Mouse (Mus musculus): ENCODE measurements around the gene Pdhb. TPM values are rescaled to one million over a fixed set of nuclear protein-coding genes. Genes with fewer than 3 reads are reported as not detected.

Pdhb gene
- polyA plus RNA-seq (2014; fragmentation: Nextera tagmentation; extraction: Ambion mirVana): 219 and 225 TPM in 2 replicates

- Histone ChIP-seq H3K4me1 (ENCODE audit: control insufficient read depth, insufficient read depth, low read length) (peaks cover 10% of the 10 kb centered on the region), H3K27ac (ENCODE audit: low read depth, low read length) (peak within 1 kb of the TSS; percentile 73; the same call in 1 of the 2 replicates), H3K36me3 (ENCODE audit: control insufficient read depth, insufficient read depth, low read length) (peaks cover 9% of the 10 kb centered on the region), H3K9ac (ENCODE audit: low read length) (peak within 1 kb of the TSS; percentile 89), H3K4me2 (ENCODE audit: low read depth) (peak within 1 kb of the TSS; percentile 73), H3K9me3 (ENCODE audit: control insufficient read depth, low read length) (no peaks in the 10 kb centered on the region), H3K27me3 (ENCODE audit: control insufficient read depth, insufficient read depth, low read length) (no peaks in the 10 kb centered on the region), H3K4me3 (ENCODE audit: low read depth, low read length) (peak within 1 kb of the TSS; percentile 95)
- under 1% methylated on average over 54 of the region's 64 CpGs for WGBS
- ATAC-seq (ENCODE audit: insufficient read depth, low FRiP score, low TSS enrichment) (peak; percentile 100), DNase-seq (ENCODE audit: low spot score) (peak; percentile 99)
These were observed at the start of gene Pdhb for GRCm38 (mm10) chr14:8172507-8173410. Gene Pdhb, minus strand, starts transcription at chr14:8173025.

DNA sequence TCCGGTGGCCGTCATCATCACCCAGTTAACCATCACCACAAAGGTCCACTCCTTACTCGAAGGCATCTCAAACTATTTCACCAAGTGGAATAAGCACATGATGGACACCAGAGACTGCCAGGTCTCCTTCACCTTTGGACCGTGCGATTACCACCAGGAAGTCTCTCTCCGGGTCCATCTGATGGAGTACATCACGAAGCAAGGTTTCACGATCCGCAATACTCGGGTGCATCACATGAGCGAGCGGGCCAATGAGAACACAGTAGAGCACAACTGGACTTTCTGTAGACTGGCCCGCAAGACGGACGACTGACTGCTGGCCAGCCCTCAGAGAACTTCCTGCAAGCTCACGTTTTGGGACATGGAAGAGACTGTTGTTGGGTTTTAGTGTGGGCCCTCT, 49.7 kb upstream of the Pdhb start:
- peaks cover 10% of the 10 kb centered on the region for H3K4me1 ChIP-seq (ENCODE audit: control insufficient read depth, insufficient read depth, low read length)
- no peaks in the 10 kb centered on the region for H3K9me3 ChIP-seq (ENCODE audit: control insufficient read depth, low read length)
- H3K36me3 ChIP-seq (ENCODE audit: control insufficient read depth, insufficient read depth, low read length): peaks cover 2% of the 10 kb centered on the region; the same call in 1 of the 2 replicates
- H3K27me3 ChIP-seq (ENCODE audit: control insufficient read depth, insufficient read depth, low read length): no peaks in the 10 kb centered on the region
- H3K4me3 ChIP-seq (ENCODE audit: low read depth, low read length): no peak overlapping the region
- no peak overlapping the region for H3K27ac ChIP-seq (ENCODE audit: low read depth, low read length)
- ATAC-seq (ENCODE audit: insufficient read depth, low FRiP score, low TSS enrichment): no peak
- H3K4me2 ChIP-seq (ENCODE audit: low read depth): no peak overlapping the region
- WGBS: 93% methylated on average over 16 of the region's 16 CpGs
- DNase-seq (ENCODE audit: low spot score): no peak
- H3K9ac ChIP-seq (ENCODE audit: low read length): no peak overlapping the region

DNA sequence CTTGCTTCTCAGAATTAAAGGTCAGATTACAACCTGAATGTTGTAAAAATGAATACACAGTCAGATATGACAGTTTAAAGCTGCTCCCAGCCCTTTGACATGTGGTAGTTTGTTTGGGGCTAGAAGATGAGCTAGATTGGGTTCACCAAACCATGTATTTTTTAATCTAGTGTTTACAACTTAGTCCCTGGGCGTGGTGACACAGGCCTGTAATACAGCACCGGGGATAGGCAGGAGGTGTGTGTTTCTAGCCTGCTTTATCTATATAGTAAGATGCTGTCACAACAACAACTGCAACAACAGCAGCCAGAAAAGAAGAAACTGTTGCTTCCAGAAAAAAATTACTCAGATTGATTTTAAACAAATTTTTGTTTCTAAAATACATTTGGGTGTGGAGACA, 48.1 kb upstream of the Pdhb start:
- Histone ChIP-seq H3K9ac (ENCODE audit: low read length) (no peak overlapping the region), H3K4me1 (ENCODE audit: control insufficient read depth, insufficient read depth, low read length) (peaks cover 10% of the 10 kb centered on the region), H3K27ac (ENCODE audit: low read depth, low read length) (no peak overlapping the region), H3K4me3 (ENCODE audit: low read depth, low read length) (no peak overlapping the region), H3K27me3 (ENCODE audit: control insufficient read depth, insufficient read depth, low read length) (peaks cover 3% of the 10 kb centered on the region; the same call in 1 of the 2 replicates), H3K9me3 (ENCODE audit: control insufficient read depth, low read length) (no peaks in the 10 kb centered on the region), H3K4me2 (ENCODE audit: low read depth) (no peak overlapping the region), H3K36me3 (ENCODE audit: control insufficient read depth, insufficient read depth, low read length) (peaks cover 2% of the 10 kb centered on the region; the same call in 1 of the 2 replicates)
- DNase-seq (ENCODE audit: low spot score) (no peak), ATAC-seq (ENCODE audit: insufficient read depth, low FRiP score, low TSS enrichment) (no peak)
- 88% methylated on average over 2 of the region's 2 CpGs for WGBS

- Histone ChIP-seq H3K4me1 (ENCODE audit: control insufficient read depth, insufficient read depth, low read length) (peaks cover 10% of the 10 kb centered on the region), H3K4me3 (ENCODE audit: low read depth, low read length) (no peak overlapping the region), H3K27me3 (ENCODE audit: control insufficient read depth, insufficient read depth, low read length) (peaks cover 8% of the 10 kb centered on the region; the same call in 1 of the 2 replicates), H3K36me3 (ENCODE audit: control insufficient read depth, insufficient read depth, low read length) (peaks cover 2% of the 10 kb centered on the region; the same call in 1 of the 2 replicates), H3K9ac (ENCODE audit: low read length) (no peak overlapping the region), H3K4me2 (ENCODE audit: low read depth) (no peak overlapping the region), H3K27ac (ENCODE audit: low read depth, low read length) (no peak overlapping the region), H3K9me3 (ENCODE audit: control insufficient read depth, low read length) (no peaks in the 10 kb centered on the region)
- ATAC-seq (ENCODE audit: insufficient read depth, low FRiP score, low TSS enrichment): no peak
- DNase-seq (ENCODE audit: low spot score): no peak
- WGBS: 65% methylated on average over 7 of the region's 7 CpGs
These were observed 47.5 kb upstream of the Pdhb start for GRCm38 (mm10) chr14:8220306-8220705.

GRCm38 (mm10) chr14:8219876-8220275, 47.1 kb upstream of the Pdhb start:
- H3K4me1 ChIP-seq (ENCODE audit: control insufficient read depth, insufficient read depth, low read length): peaks cover 14% of the 10 kb centered on the region
- no peak overlapping the region for H3K9ac ChIP-seq (ENCODE audit: low read length)
- 46% methylated on average over 11 of the region's 11 CpGs for WGBS
- no peak overlapping the region for H3K4me2 ChIP-seq (ENCODE audit: low read depth)
- ATAC-seq (ENCODE audit: insufficient read depth, low FRiP score, low TSS enrichment) (no peak), DNase-seq (ENCODE audit: low spot score) (no peak)
- H3K36me3 ChIP-seq (ENCODE audit: control insufficient read depth, insufficient read depth, low read length): peaks cover 2% of the 10 kb centered on the region; the same call in 1 of the 2 replicates
- no peak overlapping the region for H3K27ac ChIP-seq (ENCODE audit: low read depth, low read length)
- H3K27me3 ChIP-seq (ENCODE audit: control insufficient read depth, insufficient read depth, low read length): peaks cover 8% of the 10 kb centered on the region; the same call in 1 of the 2 replicates
- H3K9me3 ChIP-seq (ENCODE audit: control insufficient read depth, low read length): no peaks in the 10 kb centered on the region
- H3K4me3 ChIP-seq (ENCODE audit: low read depth, low read length): no peak overlapping the region

- WGBS: 12% methylated on average over 10 of the region's 10 CpGs
- H3K27ac ChIP-seq (ENCODE audit: low read depth, low read length): no peak overlapping the region
These were observed 46.0 kb upstream of the Pdhb start for GRCm38 (mm10) chr14:8218730-8219380.

DNA sequence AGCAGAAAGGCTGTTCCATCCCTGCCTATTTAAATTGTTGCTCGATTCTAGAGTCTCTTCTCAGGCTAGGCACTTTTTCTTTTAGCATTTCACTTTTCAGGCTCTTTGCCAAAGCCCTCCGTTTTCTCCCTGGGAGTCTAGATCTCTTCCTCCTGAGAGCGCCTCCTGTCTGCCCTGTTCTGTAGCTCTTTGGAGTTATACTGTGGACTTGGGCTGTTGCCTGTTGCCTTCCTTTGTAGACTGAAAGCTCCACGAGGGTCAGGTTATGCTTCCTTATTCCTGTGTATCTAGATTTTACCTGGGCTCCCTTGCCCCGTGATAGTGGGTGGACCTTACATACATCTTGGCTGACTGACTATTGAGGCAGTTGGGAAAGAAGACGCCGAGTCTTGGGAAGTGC, 45.4 kb upstream of the Pdhb start:
- Histone ChIP-seq H3K36me3 (ENCODE audit: control insufficient read depth, insufficient read depth, low read length) (peaks cover 2% of the 10 kb centered on the region; the same call in 1 of the 2 replicates), H3K9ac (ENCODE audit: low read length) (no peak overlapping the region), H3K4me1 (ENCODE audit: control insufficient read depth, insufficient read depth, low read length) (peaks cover 17% of the 10 kb centered on the region), H3K4me2 (ENCODE audit: low read depth) (no peak overlapping the region), H3K27ac (ENCODE audit: low read depth, low read length) (no peak overlapping the region), H3K4me3 (ENCODE audit: low read depth, low read length) (no peak overlapping the region), H3K27me3 (ENCODE audit: control insufficient read depth, insufficient read depth, low read length) (peaks cover 8% of the 10 kb centered on the region; the same call in 1 of the 2 replicates), H3K9me3 (ENCODE audit: control insufficient read depth, low read length) (no peaks in the 10 kb centered on the region)
- WGBS: 47% methylated on average over 7 of the region's 7 CpGs
- ATAC-seq (ENCODE audit: insufficient read depth, low FRiP score, low TSS enrichment): no peak
- DNase-seq (ENCODE audit: low spot score): peak; percentile 16

More at GRCm38 (mm10) chr14:8218730-8219380, 46.0 kb upstream of the Pdhb start:
- 0 out of 2 replicates have a peak overlapping the region, but pooled peaks have one; percentile 8 for H3K4me2 ChIP-seq (ENCODE audit: low read depth)
- DNase-seq (ENCODE audit: low spot score): peak; percentile 48
- no peak overlapping the region for H3K9ac ChIP-seq (ENCODE audit: low read length)
- no peak for ATAC-seq (ENCODE audit: insufficient read depth, low FRiP score, low TSS enrichment)
- H3K4me1 ChIP-seq (ENCODE audit: control insufficient read depth, insufficient read depth, low read length): peaks cover 17% of the 10 kb centered on the region
- no peak overlapping the region for H3K4me3 ChIP-seq (ENCODE audit: low read depth, low read length)
- no peaks in the 10 kb centered on the region for H3K9me3 ChIP-seq (ENCODE audit: control insufficient read depth, low read length)
- peaks cover 2% of the 10 kb centered on the region; the same call in 1 of the 2 replicates for H3K36me3 ChIP-seq (ENCODE audit: control insufficient read depth, insufficient read depth, low read length)
- peaks cover 8% of the 10 kb centered on the region; the same call in 1 of the 2 replicates for H3K27me3 ChIP-seq (ENCODE audit: control insufficient read depth, insufficient read depth, low read length)

- no peak for ATAC-seq (ENCODE audit: insufficient read depth, low FRiP score, low TSS enrichment)
- no peaks in the 10 kb centered on the region for H3K36me3 ChIP-seq (ENCODE audit: control insufficient read depth, insufficient read depth, low read length)
- H3K4me1 ChIP-seq (ENCODE audit: control insufficient read depth, insufficient read depth, low read length): peaks cover 17% of the 10 kb centered on the region
- no peak overlapping the region for H3K9ac ChIP-seq (ENCODE audit: low read length)
- no peak for DNase-seq (ENCODE audit: low spot score)
- no peaks in the 10 kb centered on the region for H3K9me3 ChIP-seq (ENCODE audit: control insufficient read depth, low read length)
- 63% methylated on average over 5 of the region's 5 CpGs for WGBS
- peaks cover 8% of the 10 kb centered on the region; the same call in 1 of the 2 replicates for H3K27me3 ChIP-seq (ENCODE audit: control insufficient read depth, insufficient read depth, low read length)
- H3K27ac ChIP-seq (ENCODE audit: low read depth, low read length): no peak overlapping the region
- H3K4me3 ChIP-seq (ENCODE audit: low read depth, low read length): no peak overlapping the region
- H3K4me2 ChIP-seq (ENCODE audit: low read depth): no peak overlapping the region
These were observed 43.3 kb upstream of the Pdhb start for GRCm38 (mm10) chr14:8216100-8216499.
